Mouse (Mus musculus) lung, postnatal 0 days (tissue): ENCODE measurements around the gene Tbcd.

Experiments used
- CTCF ChIP-seq: IDR thresholded peaks from 2 replicates; pipeline ENCODE4 v1.5.1; 2016; ENCODE audit warnings: antibody characterized with exemption, mild to moderate bottlenecking
- EP300 ChIP-seq: IDR thresholded peaks from 2 replicates; pipeline ENCODE4 v1.6.1; 2016; ENCODE audit warnings: antibody characterized with exemption, mild to moderate bottlenecking, control low read depth

DNA sequence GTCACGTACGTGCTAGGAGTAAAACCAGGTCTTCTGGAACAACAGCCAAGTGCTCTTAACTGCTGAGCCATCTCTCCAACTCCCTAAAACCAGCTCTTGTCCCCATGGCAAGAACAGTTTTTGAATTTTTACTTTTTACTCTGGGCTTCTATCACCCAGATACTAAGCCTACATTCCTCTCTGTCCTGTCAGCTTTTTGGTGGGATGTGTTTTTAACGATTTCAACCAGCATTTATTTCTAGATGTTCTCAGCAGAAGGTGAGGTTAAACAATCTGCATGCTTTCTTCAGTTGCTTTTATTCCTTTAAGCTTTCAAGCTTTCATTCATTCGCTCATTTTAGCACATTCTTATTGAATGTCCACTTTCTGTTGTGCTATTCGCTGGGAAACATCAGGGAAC is 33.8 kb upstream of the Tbcd start:
- TF ChIP-seq CTCF (no peak), EP300 (no peak)
